In the genomic region with DNA sequence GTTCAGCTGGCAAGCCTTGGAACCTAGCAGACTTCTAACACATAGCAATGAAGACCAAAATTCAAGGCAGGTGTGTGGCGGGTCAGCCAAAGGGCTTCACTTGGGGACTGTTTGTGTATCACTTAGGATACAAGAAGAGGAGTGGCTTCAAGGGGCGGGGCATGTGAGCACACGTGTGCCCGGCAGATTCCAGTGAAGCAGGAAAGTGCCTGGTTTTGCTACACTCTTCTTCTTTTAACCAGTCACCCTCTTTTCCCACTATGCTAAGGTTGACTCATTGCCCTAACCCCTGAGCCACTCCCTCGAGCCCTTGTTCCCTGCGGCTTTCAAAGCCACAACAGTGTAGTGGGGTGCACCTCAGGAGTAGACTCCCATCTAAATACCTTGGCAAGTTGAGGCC, we compare ENCODE assay signal across 14 mouse cellular contexts. TPM values are rescaled to one million over a fixed set of nuclear protein-coding genes. Genes with fewer than 3 reads are reported as not detected.
DNase-seq lines count a peak whose midpoint lies in the region; ATAC-seq and TF ChIP-seq lines count a peak whose summit lies in the region.
"Had no signal": no experiment of that assay in that cellular context is flagged by ENCODE, and none has a peak within 500 bp of the region (broad histone marks: within the 10 kb centered on the region; RNA-seq: fewer than 3 reads in every experiment).

No protein-coding gene starts in this region.

- peaks cover 37% of the 10 kb centered on the region for H3K36me3 ChIP-seq in kidney, embryonic 15.5 days
- peaks cover 31% of the 10 kb centered on the region for H3K36me3 ChIP-seq in limb, embryonic 15.5 days
- H3K36me3 ChIP-seq in myocyte (ENCODE audit: control insufficient read depth, insufficient read depth), result no peaks in the 10 kb centered on the region

- no peaks in the 10 kb centered on the region for H3K9me3 ChIP-seq in kidney, embryonic 15.5 days (replicated peaks)
- no peaks in the 10 kb centered on the region for H3K9me3 ChIP-seq in limb, embryonic 15.5 days
- H3K9me3 ChIP-seq: embryonic facial prominence, embryonic 13.5 days had no signal

- H3K4me2 ChIP-seq in kidney, embryonic 15.5 days, result no peak overlapping the region
- no peak overlapping the region for H3K4me2 ChIP-seq in limb, embryonic 15.5 days
- peak overlapping the region; percentile 42 for H3K4me2 ChIP-seq in myocyte (ENCODE audit: low read depth)
- H3K4me2 ChIP-seq: embryonic facial prominence, embryonic 13.5 days had no signal

- WGBS in kidney, embryonic 15.5 days, result 41% methylated on average over 6 of the region's 6 CpGs
- WGBS in limb, embryonic 15.5 days, result 25% methylated on average over 6 of the region's 6 CpGs

- POLR2A ChIA-PET in Patski (lab: Charles Lee), result interaction anchor here (0.7 kb wide), 1 partner anchor 28 kb away, joined by 6 read pairs; no protein-coding TSS in a partner anchor

- no peak for TF ChIP-seq POLR2A in myocyte (IDR thresholded peaks at IDR 0.05; ENCODE audit: insufficient read length, low read depth)

- no peak overlapping the region for H3K27ac ChIP-seq in kidney, embryonic 15.5 days
- peak overlapping the region; percentile 40; the same call in 1 of the 2 replicates for H3K27ac ChIP-seq in limb, embryonic 15.5 days

- CTCF ChIA-PET in Patski (lab: Charles Lee), result interaction anchor here (1.7 to 3.0 kb wide), 2 partner anchors 28 to 33 kb away, joined by 5 to 20 read pairs; a partner anchor contains a TSS

- no peak for ATAC-seq in kidney, embryonic 15.5 days (replicated peaks; ENCODE audit: low FRiP score)
- peak; percentile 24 for ATAC-seq in Patski
- no peak for ATAC-seq in limb, embryonic 15.5 days (ENCODE audit: insufficient number of reproducible peaks, low FRiP score, low TSS enrichment, low read depth)
- ATAC-seq: forebrain, embryonic 16.5 days had no signal

- TF ChIP-seq CTCF in Patski (IDR thresholded peaks at IDR 0.05), result no peak

- peak; percentile 38 for DNase-seq in kidney, postnatal 10 days
- no peak for DNase-seq in Patski (ENCODE audit: low read depth, low spot score)
- DNase-seq in cerebellum, postnatal 14 days, result no peak
- DNase-seq in layer of hippocampus, postnatal 14 days (ENCODE audit: low spot score in 2 of 2), result no peak
- DNase-seq: adrenal gland, adult 8-10 months; heart, postnatal 4 days; thymus, postnatal 4 days had no signal

- peaks cover 16% of the 10 kb centered on the region for H3K4me1 ChIP-seq in kidney, embryonic 15.5 days
- peaks cover 19% of the 10 kb centered on the region for H3K4me1 ChIP-seq in limb, embryonic 15.5 days

- H3K79me2 ChIP-seq in myocyte (ENCODE audit: control insufficient read depth, insufficient read depth), result no peaks in the 10 kb centered on the region

- in situ Hi-C loops in Patski (cut with MboI; ENCODE audit: low pct_unique_long_range_greater_than_20kb), result no loop called here

- no peak overlapping the region for H3K9ac ChIP-seq in kidney, embryonic 15.5 days
- no peak overlapping the region for H3K9ac ChIP-seq in limb, embryonic 15.5 days
- H3K9ac ChIP-seq: embryonic facial prominence, embryonic 13.5 days had no signal

- H3K27me3 ChIP-seq in kidney, embryonic 15.5 days, result peaks cover 16% of the 10 kb centered on the region
- H3K27me3 ChIP-seq in Patski (no peaks in the 10 kb centered on the region), myocyte (ENCODE audit: control insufficient read depth, insufficient read depth, insufficient read length) (no peaks in the 10 kb centered on the region)
- H3K27me3 ChIP-seq in limb, embryonic 15.5 days, result peaks cover 24% of the 10 kb centered on the region

- no peak overlapping the region for H3ac ChIP-seq in myocyte (ENCODE audit: control insufficient read depth, insufficient read length)

- H3K4me3 ChIP-seq in kidney, embryonic 15.5 days (replicated peaks), result no peak overlapping the region
- no peak overlapping the region for H3K4me3 ChIP-seq in limb, embryonic 15.5 days
- no peak overlapping the region for H3K4me3 ChIP-seq in myocyte
- H3K4me3 ChIP-seq: embryonic facial prominence, embryonic 13.5 days had no signal

TF ChIP-seq in myocyte, 11 proteins besides CTCF, POLR2A, EP300 and RAD21:
- TF ChIP-seq E2F4 (IDR thresholded peaks at IDR 0.05; ENCODE audit: insufficient read depth) (no peak), MYOD1 (IDR thresholded peaks at IDR 0.05; ENCODE audit: control insufficient read depth in 1 of 3, insufficient read length in 2 of 3, low read depth in 2 of 3) (peak in 1 of 3 experiments; percentile 9)

RNA-seq across cellular contexts. Expression of a gene that starts 1.2 kb away (rescaled TPM):
- 2.1 TPM in 2 replicates for polyA plus RNA-seq in kidney, embryonic 15.5 days (2015; fragmentation: Nextera tagmentation; extraction: Ambion mirVana)
- polyA plus RNA-seq in Patski (2021) (0.12 TPM), myocyte (2012; fragmentation: generic; extraction: Trizol) (0.06 TPM)
- polyA plus RNA-seq in limb, embryonic 15.5 days (2015; fragmentation: Nextera tagmentation; extraction: Ambion mirVana), result 47.8 and 48.0 TPM in 2 replicates
- under 1 TPM in 1 of 2 experiments, not detected in 1; 0.23 TPM for total RNA-seq in layer of hippocampus, postnatal 14 days (2021)
- total RNA-seq: layer of hippocampus, adult 18-20 months; left cerebral cortex, postnatal 25 days had no signal

RNA-seq across cellular contexts. Expression of a gene that starts 7.2 kb away (rescaled TPM):
- polyA plus RNA-seq in kidney, embryonic 15.5 days (2015; fragmentation: Nextera tagmentation; extraction: Ambion mirVana), result 37.6 and 41.8 TPM in 2 replicates
- polyA plus RNA-seq in Patski (2021), result 32.8 TPM
- 29.4 and 31.3 TPM in 2 replicates for polyA plus RNA-seq in limb, embryonic 15.5 days (2015; fragmentation: Nextera tagmentation; extraction: Ambion mirVana)
- polyA plus RNA-seq in myocyte (2012; fragmentation: generic; extraction: Trizol), result 18.4 TPM
- total RNA-seq in layer of hippocampus, postnatal 14 days (2021), result 10 to 100 TPM; 41.4 to 41.8 TPM

RNA-seq across cellular contexts. Expression of a gene that starts 30.6 kb away (rescaled TPM):
- 94.5 and 94.7 TPM in 2 replicates for polyA plus RNA-seq in kidney, embryonic 15.5 days (2015; fragmentation: Nextera tagmentation; extraction: Ambion mirVana)
- polyA plus RNA-seq in Patski (2021) (87.3 TPM), myocyte (2012; fragmentation: generic; extraction: Trizol) (76.3 TPM)
- 83.3 and 93.4 TPM in 2 replicates for polyA plus RNA-seq in limb, embryonic 15.5 days (2015; fragmentation: Nextera tagmentation; extraction: Ambion mirVana)
- total RNA-seq in layer of hippocampus, postnatal 14 days (2021), result 100 to 1,000 TPM in 1 of 2 experiments, 10 to 100 TPM in 1; 96.3 to 102 TPM

RNA-seq across cellular contexts. Expression of a gene that starts 30.6 kb away (rescaled TPM):
- 38.6 and 43.4 TPM in 2 replicates for polyA plus RNA-seq in kidney, embryonic 15.5 days (2015; fragmentation: Nextera tagmentation; extraction: Ambion mirVana)
- 25.5 TPM for polyA plus RNA-seq in Patski (2021)
- 27.9 and 31.9 TPM in 2 replicates for polyA plus RNA-seq in limb, embryonic 15.5 days (2015; fragmentation: Nextera tagmentation; extraction: Ambion mirVana)
- 24.9 TPM for polyA plus RNA-seq in myocyte (2012; fragmentation: generic; extraction: Trizol)
- total RNA-seq in layer of hippocampus, postnatal 14 days (2021), result 10 to 100 TPM; 15.7 to 17.3 TPM

RNA-seq across cellular contexts. Expression of a gene that starts 33.3 kb away (rescaled TPM):
- polyA plus RNA-seq in kidney, embryonic 15.5 days (2015; fragmentation: Nextera tagmentation; extraction: Ambion mirVana), result 43.6 and 46.9 TPM in 2 replicates
- polyA plus RNA-seq in Patski (2021) (19.5 TPM), myocyte (2012; fragmentation: generic; extraction: Trizol) (12.0 TPM)
- 31.5 and 33.3 TPM in 2 replicates for polyA plus RNA-seq in limb, embryonic 15.5 days (2015; fragmentation: Nextera tagmentation; extraction: Ambion mirVana)
- 10 to 100 TPM; 13.9 to 17.0 TPM for total RNA-seq in layer of hippocampus, postnatal 14 days (2021)

Comparison
In these comparisons a context has a peak if more than half of its experiments do, and no peak if none do; other contexts are left out.
1. RNA of a gene that starts 1.2 kb away (polyA plus RNA-seq): 47.8 to 48.0 TPM in limb, embryonic 15.5 days; 2.1 TPM in kidney, embryonic 15.5 days, 0.12 TPM in Patski (single experiment) and 0.06 TPM in myocyte (single experiment); every median in the first group is over 10 times any median in the second.